Mouse (Mus musculus) thymus, postnatal 0 days (tissue): ENCODE measurements around the gene Kif3a. TPM values are rescaled to one million over a fixed set of nuclear protein-coding genes. Genes with fewer than 3 reads are reported as not detected.

Experiments used
- DNase-seq: peaks from one replicate; pipeline ENCODE4 v3.0.0-alpha.2; 2015; ENCODE audit warnings: low spot score
- polyA plus RNA-seq: library from polyadenylated mRNA; unstranded; fragments of >200 nt; fragmentation: Nextera tagmentation; extraction: Ambion mirVana; gene quantifications from 2 replicates; pipeline ENCODE4 v1.2.1, GENCODE M21; 2015

Gene Kif3a
- polyA plus RNA-seq, 1 experiment from 2014 or later: 23.8 TPM

DNA sequence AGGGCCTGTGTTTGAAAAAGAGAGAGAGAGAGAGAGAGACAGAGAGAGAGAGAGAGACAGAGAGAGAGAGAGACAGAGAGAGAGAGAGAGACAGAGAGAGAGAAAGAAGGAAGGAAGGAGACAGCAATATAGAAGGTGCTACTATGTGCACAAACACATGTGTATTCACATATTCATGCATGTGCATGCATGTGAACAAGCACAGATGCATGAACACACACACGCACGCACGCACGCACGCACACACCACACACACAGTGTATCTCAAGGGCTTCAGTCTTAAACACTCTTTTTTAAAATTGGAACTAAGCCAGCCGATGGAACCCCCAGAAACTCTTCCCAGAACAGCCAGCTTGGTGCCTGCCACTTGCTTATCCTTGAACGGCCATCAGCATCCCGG is 48.4 kb downstream of the Kif3a start:
- DNase-seq: no peak

DNA sequence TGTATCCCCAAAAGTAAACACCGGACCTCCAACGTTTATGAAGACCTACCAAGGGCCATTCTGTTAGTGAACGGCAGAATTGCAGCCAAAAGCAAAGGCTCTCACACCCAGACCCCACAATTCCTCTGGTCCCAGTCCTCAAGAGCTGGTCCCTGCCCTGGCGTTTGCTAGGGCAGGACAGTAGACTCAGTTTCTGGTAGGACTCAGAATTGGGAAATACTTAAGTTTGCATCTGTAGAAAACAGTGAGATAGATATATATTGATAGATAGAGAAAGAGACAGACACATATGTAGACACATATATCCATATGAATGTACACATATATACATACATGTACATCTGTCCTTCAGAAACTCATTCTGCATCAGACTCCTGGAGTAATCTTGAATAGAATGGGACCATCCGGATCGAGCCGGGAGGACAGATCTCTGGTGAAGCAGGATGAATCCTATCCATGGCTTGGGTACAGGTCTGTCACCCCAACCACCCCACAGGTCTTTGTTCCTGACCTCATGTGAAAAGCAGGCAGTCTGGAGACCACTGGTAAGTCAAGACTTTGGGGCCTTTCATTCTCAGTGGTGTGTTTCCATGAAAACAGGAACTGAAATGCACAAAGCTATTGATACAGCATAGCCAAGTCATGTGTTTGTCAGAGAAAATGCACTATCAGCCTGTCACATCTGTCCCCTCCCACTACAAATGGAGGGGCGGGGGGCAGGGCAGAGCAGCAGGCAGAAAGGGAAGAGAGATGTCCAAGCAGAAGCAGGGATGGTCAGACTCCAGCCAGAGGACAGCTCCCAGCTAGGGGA is 49.8 kb downstream of the Kif3a start:
- DNase-seq: no peak

DNA sequence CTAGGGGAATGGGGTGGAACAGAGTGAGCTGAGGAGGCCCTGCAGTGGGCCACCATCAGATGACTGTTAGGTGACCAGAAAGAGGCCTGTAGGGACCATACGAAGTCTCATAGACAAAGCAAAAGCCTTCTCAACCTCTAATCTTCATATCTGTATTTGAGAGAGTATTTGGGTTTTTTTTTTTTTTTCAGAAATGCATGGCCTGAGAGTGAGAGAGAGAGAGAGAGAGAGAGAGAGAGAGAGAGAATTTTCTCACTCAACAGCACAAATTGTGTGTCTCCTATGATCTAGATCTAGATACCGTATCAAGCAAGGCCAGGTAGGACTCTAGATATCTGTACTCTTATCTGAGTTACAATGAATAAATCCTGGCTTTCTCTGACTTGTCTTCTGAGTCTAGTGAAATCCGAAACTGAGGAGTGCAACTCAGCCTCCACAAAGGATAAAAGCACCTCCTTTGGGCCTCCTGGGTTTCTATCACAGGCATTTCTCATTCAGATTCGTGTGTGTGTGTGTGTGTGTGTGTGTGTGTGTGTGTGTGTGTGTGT is 50.5 kb downstream of the Kif3a start:
- DNase-seq: no peak

DNA sequence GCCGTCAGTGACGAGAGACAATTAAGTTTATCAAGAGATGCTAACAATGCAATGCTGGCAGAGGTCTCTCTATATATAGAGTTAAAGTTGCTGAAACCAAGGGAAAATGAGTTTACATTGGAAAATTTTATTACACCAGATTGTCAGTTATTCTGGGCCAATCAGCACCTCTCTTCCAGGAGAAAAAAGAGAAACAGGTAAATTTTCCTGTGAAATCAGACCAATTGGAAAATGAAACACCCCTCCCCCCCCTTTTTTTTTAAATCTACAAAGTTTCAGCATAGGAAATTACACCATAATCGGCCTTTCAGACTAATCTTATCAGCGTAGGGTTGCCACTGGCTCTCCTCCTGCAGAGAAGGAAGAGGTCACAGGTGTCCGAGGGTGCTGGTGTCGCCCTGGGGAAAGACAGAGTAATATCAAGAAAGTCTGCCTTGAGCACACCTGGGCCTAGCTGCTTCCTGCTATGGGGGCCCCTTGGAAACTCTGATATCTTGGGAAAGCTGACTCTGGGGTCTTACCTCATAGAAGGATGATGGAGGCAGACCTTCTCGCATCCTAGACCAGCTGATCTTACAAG is 51.5 kb downstream of the Kif3a start, which contains the start of gene Il4:
TSS of gene Il4 (minus strand) at position 51 of the 580 bp plus-strand sequence.
- no peak for DNase-seq

DNA sequence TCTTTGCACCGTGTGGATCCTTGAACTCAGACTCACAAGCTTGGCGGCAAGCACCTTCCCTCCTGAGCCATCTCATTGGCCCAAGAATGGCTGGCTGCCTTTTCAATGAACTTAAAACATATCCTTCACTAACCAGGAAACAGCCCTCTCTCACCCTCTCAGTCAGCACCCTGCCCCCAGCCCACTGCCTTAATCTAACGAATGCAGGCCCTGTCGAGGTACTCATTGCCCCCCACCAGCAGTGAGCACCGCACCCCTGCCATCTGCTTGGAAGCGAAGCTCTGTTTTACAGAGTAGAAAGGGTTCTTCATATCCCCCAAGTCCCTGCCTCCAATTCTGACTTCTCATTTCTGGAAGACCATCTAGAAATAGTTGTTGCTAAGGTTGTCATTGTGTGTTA is 52.2 kb downstream of the Kif3a start:
- DNase-seq: no peak

DNA sequence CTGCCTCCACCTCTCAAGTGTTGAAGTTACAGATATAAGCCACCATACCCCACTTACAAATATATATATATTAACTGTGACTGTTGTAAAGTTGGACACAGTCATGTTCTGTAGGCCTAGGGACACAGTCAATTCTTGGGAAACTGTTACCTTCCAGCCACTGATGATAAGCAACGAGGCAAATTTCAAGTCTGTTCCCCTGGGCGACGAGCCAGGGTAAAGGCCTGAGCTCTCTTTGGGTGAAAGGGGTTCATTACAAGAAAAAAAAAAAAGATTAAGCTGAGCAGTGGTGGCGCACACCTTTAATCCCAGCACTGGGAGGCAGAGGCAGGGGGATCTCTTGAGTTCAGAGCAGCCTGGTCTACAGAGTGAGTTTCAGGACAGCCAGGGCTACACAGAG is 52.9 kb downstream of the Kif3a start:
- no peak for DNase-seq

DNA sequence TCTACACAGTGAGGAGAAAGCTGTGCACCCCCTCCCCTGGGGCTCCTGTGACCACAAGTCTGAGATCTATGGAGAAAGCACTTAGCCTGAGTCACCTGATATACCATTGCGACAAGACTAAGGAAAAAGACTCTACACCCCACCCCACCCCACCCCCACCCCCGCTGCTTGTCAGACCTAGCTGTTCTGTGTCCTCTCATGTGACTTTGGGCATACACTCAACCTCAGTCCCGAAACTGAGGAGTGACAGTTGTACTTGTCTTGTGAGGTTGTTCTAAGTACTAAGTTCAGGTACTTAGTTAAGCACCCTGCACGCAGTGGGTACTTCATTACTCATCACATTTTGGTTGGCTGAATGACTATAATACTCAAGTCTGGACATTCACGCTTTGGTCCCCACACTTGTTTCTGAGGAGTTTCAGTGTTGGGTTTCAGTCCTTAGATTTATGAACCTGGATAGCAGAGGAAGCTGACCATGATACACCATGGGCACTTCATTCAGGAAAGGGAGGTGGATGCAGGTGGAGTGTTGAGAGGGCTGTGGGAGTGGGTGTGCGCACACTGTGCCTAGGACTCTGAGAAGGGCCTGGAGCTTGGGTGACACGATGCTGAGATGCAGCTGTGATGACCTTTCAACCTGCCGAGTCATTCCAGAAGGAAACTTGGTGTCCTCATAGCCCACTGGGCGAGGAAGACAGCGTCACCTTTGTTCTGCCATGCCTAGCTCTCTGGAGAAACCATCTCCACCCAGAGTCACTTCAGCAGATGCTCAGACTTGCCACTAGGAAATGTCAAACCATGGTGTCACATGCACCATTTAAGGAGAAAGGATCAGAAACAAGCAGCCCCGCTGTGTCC is 54.6 kb downstream of the Kif3a start:
- DNase-seq: no peak

DNA sequence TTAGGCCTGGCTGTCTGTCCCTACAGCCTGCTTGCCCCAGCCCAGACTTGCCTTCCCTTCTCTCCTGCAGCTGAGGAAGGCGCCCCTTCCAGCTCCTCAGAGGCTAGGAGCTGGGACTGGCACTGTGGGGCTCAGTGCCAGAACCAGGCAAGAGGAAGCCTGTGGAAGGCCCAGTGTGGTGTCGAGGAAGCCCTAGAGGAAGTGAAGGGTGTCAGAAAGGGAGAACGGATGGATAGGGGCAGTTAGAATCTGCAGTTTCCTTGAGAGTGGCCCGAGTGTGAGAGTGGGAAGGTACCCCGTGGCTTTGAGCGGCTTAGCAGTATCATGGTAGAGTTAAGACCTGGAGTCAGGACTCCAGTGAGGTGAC is 55.2 kb downstream of the Kif3a start:
- no peak for DNase-seq

DNA sequence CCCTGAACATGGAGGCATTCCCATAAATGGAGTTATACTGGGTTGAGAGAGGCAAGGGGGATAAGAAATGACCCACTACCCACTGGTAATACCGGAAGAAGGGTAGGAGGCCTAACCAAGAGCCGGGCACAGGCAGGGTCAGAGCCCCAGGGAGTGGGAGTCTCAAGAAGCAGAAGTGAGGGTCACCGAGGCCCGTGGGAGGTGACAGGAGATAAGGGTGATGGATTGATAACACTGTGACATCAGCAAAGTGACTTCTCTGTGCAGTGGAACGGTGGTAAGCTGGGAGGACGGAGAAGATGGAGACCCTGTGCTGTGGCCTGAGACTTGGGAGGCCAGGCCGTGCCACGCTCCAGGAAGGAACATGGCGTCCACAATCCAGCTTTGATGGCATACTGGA is 56.4 kb downstream of the Kif3a start:
- no peak for DNase-seq

DNA sequence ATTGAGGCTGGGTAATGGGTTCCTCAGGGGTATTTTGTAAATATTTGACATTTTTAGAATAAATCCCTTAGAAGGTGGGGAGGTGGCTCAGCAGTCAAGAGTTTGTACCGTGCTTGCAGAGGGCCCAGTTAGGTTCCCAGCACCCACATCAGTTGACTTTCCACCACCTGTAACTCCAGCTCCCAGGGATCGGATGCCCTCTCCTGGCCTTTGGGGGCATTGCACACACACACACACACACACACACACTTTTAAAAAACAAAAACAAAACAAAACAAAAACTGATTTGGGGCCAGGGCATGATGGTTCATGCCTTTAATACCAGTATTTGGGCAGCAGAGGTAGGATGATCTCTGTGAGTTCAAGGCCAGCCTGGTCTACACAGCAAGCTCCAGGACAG is 56.9 kb downstream of the Kif3a start:
- DNase-seq: no peak

DNA sequence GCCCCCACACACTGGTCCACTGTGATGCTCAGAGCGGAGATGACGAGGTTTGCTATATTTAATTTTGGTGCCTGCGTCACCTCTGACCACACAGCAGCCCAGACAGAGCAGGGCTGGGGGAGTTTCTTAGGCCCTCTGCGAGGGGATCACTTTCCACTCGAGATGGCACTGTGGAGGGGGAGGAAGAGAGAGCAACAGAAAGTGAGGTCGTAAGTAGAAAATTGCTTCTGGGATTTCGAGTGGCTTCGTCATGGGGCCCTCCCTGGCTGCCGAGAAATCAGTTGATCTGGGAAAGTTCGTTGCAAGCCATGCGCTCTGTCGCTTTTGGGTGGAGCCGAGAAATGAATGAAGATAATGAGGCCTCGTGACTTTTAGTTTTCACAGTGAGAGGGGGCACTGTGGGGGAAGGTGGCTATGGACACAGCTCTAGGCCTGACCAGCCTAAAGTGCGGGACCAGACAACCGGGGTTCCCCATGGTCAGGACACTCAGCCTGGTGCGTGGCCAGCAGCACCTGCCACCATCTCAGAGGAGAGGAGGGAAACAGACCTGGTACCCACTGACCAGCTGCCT is 59.7 kb downstream of the Kif3a start:
- no peak for DNase-seq

DNA sequence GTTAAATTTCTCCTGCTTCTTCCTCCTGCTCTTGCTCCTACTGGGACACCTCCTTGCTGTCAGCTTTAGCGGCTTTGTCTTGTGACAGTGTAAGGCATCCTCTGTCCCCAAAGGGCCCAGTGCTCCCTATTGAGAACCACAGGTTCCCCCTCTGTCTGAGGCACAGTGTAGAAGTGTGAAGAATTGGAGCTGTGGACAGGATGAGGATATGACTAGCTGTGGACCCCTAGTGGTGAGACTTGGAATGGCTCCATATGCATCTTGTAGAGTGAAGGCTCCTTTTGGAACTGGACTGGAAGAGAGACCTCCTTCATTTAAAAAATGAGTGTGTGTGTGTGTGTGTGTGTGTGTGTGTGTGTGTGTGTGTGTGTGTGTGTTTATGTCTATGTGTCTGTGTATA is 60.7 kb downstream of the Kif3a start:
- DNase-seq: peak; percentile 81

DNA sequence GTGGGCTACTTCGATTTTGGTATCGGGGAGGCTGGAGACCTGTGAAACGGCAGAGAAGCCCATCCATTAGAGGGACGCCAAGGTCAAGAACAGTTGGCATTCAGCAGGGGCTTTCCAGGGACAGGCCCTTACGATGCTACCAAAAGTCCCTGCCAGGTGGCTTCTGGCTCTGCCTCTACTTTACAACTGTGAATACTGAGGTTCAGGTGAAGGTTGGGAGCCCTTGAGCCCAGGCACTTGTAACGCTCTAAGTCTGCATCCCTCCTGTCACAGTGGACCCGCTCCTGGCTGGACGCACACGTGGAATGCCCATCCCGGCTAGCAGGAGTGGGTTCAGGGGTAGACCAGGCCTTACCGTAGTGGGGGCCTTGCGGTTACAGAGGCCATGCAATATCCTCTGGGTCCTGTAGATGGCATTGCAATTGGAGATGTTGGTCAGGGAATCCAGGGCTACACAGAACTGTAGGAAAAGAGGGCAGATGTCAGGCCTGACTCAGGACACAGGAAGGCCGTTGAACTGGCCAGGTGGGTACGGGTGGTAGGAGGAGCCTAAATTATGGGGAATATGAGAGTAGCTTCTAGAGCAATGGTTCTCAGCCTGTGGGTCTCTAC is 65.0 kb downstream of the Kif3a start:
- DNase-seq: no peak

DNA sequence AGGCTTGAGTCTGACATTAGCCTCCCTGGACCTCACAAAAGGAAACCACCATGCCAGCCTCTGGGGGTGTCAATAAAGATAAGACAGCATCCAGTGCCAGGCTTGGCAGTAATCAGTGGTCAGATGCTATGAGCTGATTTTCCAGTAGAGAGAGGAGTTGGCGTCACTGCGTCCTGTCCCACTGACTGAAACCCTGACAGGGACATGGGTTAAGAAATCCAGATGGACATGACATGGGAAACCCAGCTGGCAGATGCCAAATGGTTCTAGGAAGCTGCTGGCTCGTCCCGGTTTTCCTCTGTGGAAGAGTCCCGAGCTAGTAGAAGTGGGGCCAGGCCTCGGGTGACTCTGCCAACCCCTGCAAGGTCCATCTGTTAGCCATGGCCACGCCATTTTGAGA is 66.5 kb downstream of the Kif3a start:
- DNase-seq: no peak

DNA sequence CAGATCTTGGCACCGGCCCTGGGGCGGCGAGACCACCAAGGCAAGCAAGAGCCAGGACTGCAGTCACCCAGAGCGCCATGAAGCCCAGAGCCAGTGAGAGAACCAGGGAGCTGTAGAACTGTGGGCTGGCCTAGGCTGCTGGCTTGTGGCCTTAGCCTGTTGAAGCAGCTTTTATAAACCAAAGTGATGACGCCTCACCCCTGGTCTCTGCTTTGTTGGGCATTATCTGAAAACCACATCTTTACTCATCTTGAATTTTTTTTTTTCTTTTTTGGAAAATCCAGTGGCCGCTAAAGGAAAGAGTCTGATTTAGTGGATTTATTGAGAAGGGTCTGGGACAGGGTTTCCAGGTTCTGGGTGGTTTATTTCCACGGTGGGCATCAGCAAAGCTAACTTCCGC is 67.4 kb downstream of the Kif3a start, which contains the start of gene Il13:
TSS of gene Il13 (minus strand) at position 147 of the 400 bp plus-strand sequence.
- DNase-seq: no peak

DNA sequence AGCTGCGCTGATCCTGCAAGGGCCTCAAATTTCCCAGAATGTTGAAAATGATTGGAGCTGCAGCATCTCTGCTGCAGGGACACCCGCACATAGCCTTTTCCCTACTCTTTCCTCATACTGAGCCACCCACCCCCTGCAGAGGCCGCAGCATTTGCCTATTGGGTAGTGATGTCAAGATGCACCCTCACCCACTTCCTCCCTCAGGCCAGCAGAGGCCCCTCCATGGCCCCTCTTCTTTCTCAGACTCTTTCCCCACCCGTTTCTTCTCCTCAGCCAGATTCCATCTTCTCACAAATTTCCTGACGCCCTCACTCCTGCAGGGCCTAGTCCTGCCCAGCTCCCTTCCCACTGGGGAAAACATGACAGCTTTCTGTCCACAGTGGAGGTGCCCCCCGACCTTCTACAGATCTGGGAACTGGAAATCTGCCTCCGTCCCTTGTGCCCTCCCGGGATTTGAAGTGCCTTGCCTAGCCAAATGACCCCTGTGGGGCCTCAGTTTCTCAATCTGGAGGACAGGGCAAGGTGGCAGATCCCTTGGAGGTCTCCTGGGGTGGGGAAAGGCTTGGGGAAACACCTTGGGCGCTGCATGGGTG is 68.5 kb downstream of the Kif3a start:
- DNase-seq: no peak

DNA sequence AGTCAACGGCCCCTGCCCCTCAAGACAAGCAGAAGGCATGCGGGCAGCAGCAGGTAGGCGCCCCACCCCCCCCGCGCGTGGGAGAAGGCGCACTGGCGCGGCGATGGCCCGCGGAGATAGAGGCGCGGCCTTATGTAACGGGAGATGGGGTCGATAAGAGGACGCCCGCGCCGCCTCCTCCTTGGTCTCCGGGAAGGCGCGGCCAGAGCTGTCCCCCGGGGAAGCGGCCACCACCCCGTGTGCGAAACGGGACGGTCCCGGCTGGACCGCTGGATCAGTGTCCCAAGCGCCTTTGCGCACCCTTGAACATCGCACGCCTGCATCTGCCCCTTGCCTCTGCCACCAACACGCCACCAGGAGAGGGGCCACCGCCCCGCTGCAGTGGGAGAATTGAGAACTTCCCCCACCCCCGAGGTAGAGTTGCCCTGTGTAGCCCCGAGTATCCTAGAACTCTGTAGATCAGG is 69.0 kb downstream of the Kif3a start:
- DNase-seq: no peak

DNA sequence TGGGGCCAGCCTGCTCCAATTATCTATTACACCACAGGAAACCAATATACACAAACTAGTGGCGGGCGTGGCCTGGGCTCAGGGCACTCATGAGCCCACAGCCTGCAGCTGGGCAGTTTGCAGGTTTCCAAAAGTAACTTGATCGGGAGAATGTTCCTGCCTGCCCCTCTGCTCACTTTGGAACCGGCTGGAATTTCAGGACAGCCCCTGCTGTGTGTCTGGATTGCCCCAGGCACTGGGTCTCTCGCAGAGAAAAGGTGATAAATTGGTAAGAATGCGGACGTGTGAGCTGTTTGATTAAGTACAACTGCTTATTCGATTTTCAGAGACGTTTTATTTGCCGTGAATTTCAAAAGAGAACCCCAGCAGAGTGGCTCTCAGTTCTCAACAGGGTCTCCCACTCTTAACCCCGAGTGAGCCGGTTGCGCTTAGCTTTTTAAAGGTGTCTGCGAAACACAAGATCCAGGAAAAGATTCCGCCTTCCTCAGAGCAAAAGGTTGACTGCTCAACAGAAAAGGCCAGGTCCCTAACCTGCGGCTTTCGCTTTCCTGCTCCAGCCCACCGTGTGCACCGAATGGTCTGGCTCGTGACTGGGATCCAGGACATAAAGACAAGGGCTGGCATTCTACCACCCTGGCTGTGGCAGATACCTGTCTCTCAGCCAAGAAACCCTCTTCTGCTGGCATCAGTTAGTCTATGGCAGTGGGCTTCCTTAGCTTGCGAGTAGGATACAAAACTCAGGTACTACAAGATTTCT is 70.0 kb downstream of the Kif3a start:
- DNase-seq: no peak

DNA sequence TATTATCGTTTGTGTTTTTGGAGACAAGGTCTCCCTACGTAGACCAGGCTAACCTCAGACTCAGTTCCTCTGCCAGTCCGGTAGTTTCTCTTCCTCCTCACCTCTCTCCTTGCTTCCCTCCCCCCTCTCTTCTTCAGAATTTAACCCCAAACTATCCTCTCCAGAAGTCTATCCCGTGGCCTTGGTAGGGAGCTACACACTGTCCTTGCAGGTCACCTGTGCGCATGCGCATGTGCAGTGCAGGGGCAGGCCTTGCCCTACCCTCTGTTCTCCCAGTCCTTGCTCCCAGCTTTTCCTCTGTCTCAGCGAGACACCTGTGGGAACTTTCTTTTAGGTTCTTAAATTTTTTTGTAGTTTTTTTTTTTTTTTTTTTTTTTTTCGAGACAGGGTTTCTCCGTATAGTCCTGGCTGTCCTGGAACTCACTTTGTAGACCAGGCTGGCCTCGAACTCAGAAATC is 70.7 kb downstream of the Kif3a start:
- no peak for DNase-seq
